Mouse (Mus musculus): ENCODE measurements around the gene Mef2b.

Gene Mef2b

GRCm38 (mm10) chr8:70139026-70139857, at the start of gene Mef2b, which contains the start of the genes Rfxank and Borcs8:
Gene Mef2b (plus strand): TSS chr8:70139711.
Gene Rfxank (minus strand): TSS chr8:70139154.
Gene Borcs8 (plus strand): TSS chr8:70139499.
- DNase-seq (ENCODE audit: low spot score in 2 of 2) = peak; percentile 98 to 99

DNA sequence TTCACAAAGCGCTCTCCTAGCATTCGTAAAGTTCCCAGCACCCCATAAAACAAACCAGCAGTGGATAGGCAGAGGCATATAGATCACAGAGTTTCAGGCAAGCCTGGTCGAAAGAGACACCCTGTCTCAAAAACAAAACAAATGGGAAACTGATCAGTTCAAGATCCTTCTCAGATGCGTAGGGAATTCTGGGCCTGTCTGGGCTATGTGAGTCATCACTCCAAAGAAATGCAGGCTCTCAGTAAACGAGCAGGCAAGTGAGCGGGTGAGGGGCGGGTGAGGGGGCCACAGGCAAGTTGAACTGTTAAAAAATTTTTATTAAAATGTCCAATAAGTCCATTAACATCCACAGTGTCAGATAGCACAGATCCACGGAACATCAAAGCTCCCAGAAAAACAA, 46.7 kb upstream of the Mef2b start:
- DNase-seq (ENCODE audit: low spot score in 2 of 2) = no peak

- no peak for DNase-seq (ENCODE audit: low spot score in 2 of 2)
Measured at GRCm38 (mm10) chr8:70099276-70099675, 40.2 kb upstream of the Mef2b start.

DNA sequence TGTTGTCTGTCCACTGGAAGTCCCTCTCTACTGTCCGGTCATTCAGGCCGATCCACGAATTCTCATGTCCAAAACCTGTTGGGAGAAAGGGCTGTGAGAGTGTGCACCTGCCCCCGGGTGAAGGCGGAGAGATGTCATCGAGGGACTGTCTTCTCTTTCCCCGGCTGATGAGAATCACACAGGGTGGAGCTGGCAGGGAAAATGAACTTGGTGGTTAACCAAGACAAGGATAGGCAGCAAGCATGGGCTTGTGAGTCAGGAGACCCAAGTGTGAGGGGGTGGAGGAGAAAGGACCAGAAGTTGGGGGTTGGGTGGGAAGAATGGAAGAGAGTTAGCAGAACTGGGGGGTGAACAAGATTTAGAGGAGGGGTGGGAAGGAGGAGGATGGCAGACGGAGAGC, 39.3 kb upstream of the Mef2b start:
- no peak for DNase-seq (ENCODE audit: low spot score in 2 of 2)

GRCm38 (mm10) chr8:70104506-70104905, 35.0 kb upstream of the Mef2b start:
- DNase-seq (ENCODE audit: low spot score in 2 of 2) = no peak

GRCm38 (mm10) chr8:70104922-70105321, 34.6 kb upstream of the Mef2b start:
- no peak for DNase-seq (ENCODE audit: low spot score in 2 of 2)

GRCm38 (mm10) chr8:70110451-70110850, 29.1 kb upstream of the Mef2b start:
- DNase-seq (ENCODE audit: low spot score in 2 of 2) = no peak

- peak in 1 of 2 experiments; percentile 52 for DNase-seq (ENCODE audit: low spot score in 2 of 2)
Measured at GRCm38 (mm10) chr8:70111192-70111795, 28.2 kb upstream of the Mef2b start.

DNA sequence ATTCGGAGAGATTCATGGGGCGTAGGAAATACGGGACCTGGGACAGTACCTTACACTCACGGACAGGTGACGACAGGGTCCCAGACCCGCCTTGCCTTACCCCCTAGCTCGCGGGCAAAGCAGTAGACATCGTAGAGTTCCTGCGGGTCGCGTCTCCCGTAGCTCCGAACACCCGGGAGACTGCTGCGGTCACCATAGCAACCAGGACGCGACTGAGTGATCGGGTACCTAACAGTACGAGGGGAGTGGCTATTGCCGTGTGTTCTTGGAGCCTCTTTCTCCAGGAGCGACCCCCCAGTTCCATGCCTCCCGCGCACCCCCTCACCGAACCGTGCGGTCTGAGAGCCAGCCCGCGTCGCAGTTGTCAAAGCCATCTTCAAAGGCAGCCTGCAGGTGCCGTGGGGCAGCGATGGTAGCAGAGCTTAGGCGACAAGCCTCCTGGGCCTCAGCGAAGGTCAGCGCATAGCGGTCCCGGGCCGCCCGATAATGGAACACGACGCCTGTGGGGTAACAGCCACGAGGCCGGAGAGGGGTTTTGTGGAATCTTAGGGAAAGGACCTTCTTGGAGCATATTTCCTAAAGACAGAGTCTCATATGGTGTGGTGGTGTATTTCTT, 27.0 kb upstream of the Mef2b start:
- peak in 1 of 2 experiments; percentile 54 for DNase-seq (ENCODE audit: low spot score in 2 of 2)

DNA sequence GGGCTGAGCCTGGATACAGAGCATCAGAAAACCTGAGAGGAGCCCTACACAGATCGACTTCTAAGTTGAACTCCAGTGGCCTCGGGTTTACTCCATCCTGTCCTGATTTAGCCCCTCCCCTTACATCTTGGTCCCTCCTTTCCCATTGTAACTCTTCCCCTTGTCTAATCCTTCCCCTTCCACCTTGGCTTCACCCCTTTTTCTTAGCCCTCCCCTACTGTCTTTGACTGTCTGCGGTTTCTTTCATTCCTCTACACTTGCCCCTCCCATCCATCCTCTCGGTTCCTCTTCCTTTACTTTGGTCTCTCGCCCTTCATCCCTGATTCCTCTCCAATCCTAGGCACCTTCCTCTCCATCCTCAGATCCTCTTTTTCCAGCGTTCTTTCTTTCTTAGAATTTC, 25.0 kb upstream of the Mef2b start:
- DNase-seq (ENCODE audit: low spot score in 2 of 2) = no peak

GRCm38 (mm10) chr8:70114892-70115291, 24.6 kb upstream of the Mef2b start:
- DNase-seq (ENCODE audit: low spot score in 2 of 2) = no peak

DNA sequence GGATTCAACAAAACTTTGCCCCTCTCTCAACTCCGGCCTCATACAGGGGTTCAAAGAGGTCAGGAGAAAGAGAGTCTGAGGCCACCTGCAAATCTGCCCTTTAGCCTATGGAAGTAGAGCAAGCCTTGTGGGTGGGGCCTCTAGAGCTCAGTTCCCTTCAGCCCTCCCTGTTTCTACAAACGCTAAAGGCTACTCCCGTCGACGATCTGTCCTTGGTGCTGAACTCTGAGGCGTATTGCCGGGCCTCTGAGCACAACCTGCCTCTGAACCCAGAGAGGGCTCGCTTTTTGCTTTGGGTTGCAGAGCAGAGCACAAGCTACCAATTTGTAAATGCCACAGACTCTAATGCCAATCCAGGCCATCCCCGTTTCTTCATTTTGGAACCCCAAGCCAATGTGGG, 21.9 kb upstream of the Mef2b start:
- no peak for DNase-seq (ENCODE audit: low spot score in 2 of 2)

GRCm38 (mm10) chr8:70118726-70119700, 20.5 kb upstream of the Mef2b start:
- no peak for DNase-seq (ENCODE audit: low spot score in 2 of 2)

GRCm38 (mm10) chr8:70120667-70121066, 18.8 kb upstream of the Mef2b start, which contains the start of gene Ncan:
Gene Ncan (minus strand): TSS chr8:70120873.
- peak in 1 of 2 experiments; percentile 33 for DNase-seq (ENCODE audit: low spot score in 2 of 2)

GRCm38 (mm10) chr8:70122863-70123262, 16.6 kb upstream of the Mef2b start:
- no peak for DNase-seq (ENCODE audit: low spot score in 2 of 2)

DNA sequence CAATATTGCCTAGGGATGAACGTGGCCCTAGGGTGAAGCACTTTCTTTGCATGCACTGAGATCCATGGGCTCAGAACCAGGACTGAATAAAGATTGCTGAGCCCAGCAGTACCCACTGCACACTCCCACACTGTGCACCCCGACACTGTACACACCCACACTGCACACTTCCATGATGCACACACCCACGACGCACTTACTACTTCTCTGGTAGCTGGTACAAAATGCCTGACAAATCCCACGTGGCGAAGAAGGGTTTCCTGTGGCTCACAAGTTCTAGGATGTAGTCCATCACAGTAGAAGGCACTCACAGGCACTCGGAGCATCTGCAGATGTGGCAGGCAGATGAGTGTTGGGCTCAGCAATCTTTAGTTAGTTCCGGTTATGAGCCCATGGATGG, 14.5 kb upstream of the Mef2b start:
- no peak for DNase-seq (ENCODE audit: low spot score in 2 of 2)

DNA sequence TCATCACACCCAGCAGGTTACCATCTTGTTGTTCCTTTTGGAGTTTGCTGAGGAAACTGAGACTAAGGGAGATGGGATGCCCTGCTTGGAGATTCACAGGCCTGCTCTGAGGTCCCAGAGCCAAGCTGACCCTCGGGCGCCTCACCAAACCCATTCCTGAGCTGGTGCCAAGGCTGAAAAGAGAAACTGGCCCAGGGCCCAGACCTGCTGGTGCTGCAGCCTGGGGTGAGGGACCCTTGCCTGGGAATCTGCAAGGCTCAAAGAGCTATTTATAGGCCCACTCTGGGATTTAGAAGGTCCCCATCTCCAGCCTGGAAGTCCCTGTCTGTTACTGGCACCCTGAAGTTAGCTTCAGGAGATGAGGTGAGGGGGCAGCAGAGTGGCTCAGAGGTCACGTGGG, 11.1 kb upstream of the Mef2b start:
- peak in 1 of 2 experiments; percentile 36 for DNase-seq (ENCODE audit: low spot score in 2 of 2)

DNA sequence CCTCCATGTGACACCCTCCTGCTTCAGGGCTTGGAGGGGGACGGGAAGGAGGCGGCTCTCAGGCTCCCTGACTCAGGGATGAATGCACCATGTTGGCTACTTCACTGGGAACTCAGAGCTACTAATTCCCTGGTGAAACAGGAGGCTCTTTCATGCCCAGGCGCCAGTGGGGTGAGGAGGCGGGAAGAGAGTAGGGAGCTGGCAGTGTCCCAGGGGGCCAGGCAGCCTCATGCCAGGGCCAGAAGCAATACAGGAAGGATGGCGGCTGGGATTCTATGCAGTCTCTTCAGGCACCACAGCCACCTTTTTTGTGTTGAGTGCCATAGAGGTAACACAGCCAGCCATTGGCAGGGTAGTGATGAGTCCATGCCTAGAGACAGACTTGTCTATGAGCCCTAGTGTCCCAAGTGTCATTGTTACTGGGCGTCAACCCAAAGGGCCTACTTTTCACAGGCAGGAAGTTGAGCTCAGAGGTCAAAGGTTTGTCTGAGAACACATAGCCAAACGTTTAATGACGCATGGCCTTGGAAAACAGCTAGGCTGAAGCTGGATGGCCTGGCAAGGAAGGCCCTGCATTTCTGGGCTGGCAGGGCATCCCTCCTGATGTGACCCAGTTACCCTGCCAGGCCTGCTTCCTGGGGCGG, 10.1 kb upstream of the Mef2b start:
- no peak for DNase-seq (ENCODE audit: low spot score in 2 of 2)

GRCm38 (mm10) chr8:70130066-70130465, 9.4 kb upstream of the Mef2b start:
- no peak for DNase-seq (ENCODE audit: low spot score in 2 of 2)

DNA sequence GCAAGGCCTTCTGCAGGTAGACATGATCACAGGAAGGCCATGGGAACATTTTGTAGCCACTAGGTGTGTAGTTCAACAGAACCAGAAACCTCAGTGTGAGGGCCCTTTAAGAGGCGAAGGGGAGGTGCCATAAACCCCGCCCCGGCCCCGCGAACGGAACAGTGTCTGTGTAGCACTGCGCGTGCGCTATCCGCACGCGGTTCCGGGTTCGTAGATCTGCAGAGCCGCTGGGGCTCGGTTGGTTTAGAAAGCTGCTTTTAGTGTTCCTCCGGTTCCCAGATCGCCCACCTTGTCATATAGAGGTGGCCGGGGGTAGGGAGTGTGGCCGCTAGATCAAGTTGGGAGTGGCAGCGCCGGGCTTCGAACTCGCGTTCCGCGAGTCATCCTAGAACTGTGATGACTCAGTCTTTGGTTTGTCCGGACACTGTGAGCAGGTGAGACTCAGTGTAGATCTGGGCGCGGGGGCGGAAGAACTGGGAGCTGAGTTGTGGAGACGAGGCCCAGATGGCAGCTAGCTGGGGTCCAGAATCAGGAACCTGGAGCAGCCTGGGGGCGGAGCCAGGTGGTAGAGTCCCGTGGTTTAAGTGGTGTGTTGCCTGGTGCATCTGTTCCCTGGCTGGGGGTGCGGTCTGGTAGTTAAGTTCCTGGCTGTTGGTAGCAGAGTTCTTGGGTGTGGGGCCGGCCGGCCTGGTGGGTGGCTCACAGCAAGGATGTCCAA, 8.2 kb upstream of the Mef2b start, which contains the start of gene Nr2c2ap:
Gene Nr2c2ap (plus strand): TSS at position 168 of the 718 bp plus-strand sequence.
- DNase-seq (ENCODE audit: low spot score in 2 of 2) = peak; percentile 69 to 77
